Comparison of ENCODE assay signal across 17 mouse cellular contexts in genomic region chr2:173168411-173168851, GRCm38 (mm10). TPM values are rescaled to one million over a fixed set of nuclear protein-coding genes. Genes with fewer than 3 reads are reported as not detected.
DNase-seq lines count a peak whose midpoint lies in the region; ATAC-seq lines count a peak whose summit lies in the region.
"Had no signal": no experiment of that assay in that cellular context is flagged by ENCODE, and none has a peak within 500 bp of the region (broad histone marks: within the 10 kb centered on the region; RNA-seq: fewer than 3 reads in every experiment).

No protein-coding gene starts in this region.

- WGBS in kidney, embryonic 14.5 days = 39% methylated on average over 5 of the region's 5 CpGs

- no peak overlapping the region for H3K4me2 ChIP-seq in kidney, embryonic 14.5 days (replicated peaks; ENCODE audit: low read depth, low read length)
- H3K4me2 ChIP-seq: forebrain, embryonic 12.5 days; heart, embryonic 13.5 days had no signal

- H3K9ac ChIP-seq in kidney, embryonic 14.5 days (ENCODE audit: low read depth, low read length) = no peak overlapping the region
- H3K9ac ChIP-seq: forebrain, embryonic 12.5 days; heart, embryonic 13.5 days had no signal

- no peaks in the 10 kb centered on the region for H3K9me3 ChIP-seq in kidney, embryonic 14.5 days (ENCODE audit: control insufficient read depth, low read length)
- H3K9me3 ChIP-seq: forebrain, embryonic 12.5 days; heart, embryonic 13.5 days had no signal

- H3K27ac ChIP-seq in kidney, embryonic 14.5 days (ENCODE audit: low read depth, low read length) = no peak overlapping the region
- H3K27ac ChIP-seq: forebrain, embryonic 12.5 days; heart, embryonic 13.5 days; macrophage had no signal

- DNase-seq in adrenal gland, postnatal 14 days = peak; percentile 3
- no peak for DNase-seq in adrenal gland, postnatal 4 days (ENCODE audit: low spot score in 2 of 2)
- DNase-seq in kidney, adult 18-20 months = peak; percentile 24
- DNase-seq in right cerebral cortex, postnatal 14 days = peak; percentile 5
- DNase-seq in right cerebral cortex, postnatal 36 days (ENCODE audit: low spot score in 2 of 2) = no peak
- DNase-seq in embryo, embryonic 10 days (ENCODE audit: low spot score) = no peak
- DNase-seq: adrenal gland, postnatal 36 days had no signal

- peaks cover 27% of the 10 kb centered on the region for H3K4me1 ChIP-seq in kidney, embryonic 14.5 days (ENCODE audit: control insufficient read depth, insufficient read depth, low read length)

- H3K36me3 ChIP-seq in kidney, embryonic 14.5 days (ENCODE audit: control insufficient read depth, insufficient read depth, low read length) = no peaks in the 10 kb centered on the region
- H3K36me3 ChIP-seq: forebrain, embryonic 12.5 days; heart, embryonic 13.5 days had no signal

- no peak for ATAC-seq in kidney, embryonic 14.5 days (ENCODE audit: low FRiP score, low TSS enrichment)
- no peak for ATAC-seq in activated CD4-positive, CD25-positive, alpha-beta regulatory T cell, adult 4 months
- ATAC-seq: intestine, postnatal 0 days had no signal

- H3K4me3 ChIP-seq in kidney, embryonic 14.5 days (ENCODE audit: low read length) = no peak overlapping the region
- H3K4me3 ChIP-seq: forebrain, embryonic 12.5 days; heart, embryonic 13.5 days had no signal

- H3K27me3 ChIP-seq in kidney, embryonic 14.5 days (ENCODE audit: control insufficient read depth, insufficient read depth, low read length) = peaks cover 36% of the 10 kb centered on the region

RNA-seq across cellular contexts. Expression of gene Pck1, which starts 15.6 kb away (rescaled TPM):
- 1,355 and 1,486 TPM in 2 replicates for total RNA-seq in adrenal gland, postnatal 14 days (2021)
- 100 to 1,000 TPM; 190 to 200 TPM for total RNA-seq in adrenal gland, postnatal 4 days (2021)
- polyA plus RNA-seq in kidney, embryonic 14.5 days (2014; fragmentation: Nextera tagmentation; extraction: Ambion mirVana) = 0.60 and 3.0 TPM in 2 replicates
- polyA plus RNA-seq in activated CD4-positive, CD25-positive, alpha-beta regulatory T cell, adult 4 months (2017; shearing (Covaris generic)) = not detected
- total RNA-seq: monocyte, adult 5-6 weeks had no signal
- polyA plus RNA-seq: cerebellum, adult 2 months; embryonic facial prominence, embryonic 11.5 days; forebrain, embryonic 12.5 days; macrophage had no signal

RNA-seq across cellular contexts. Expression of gene Ctcfl, which starts 49.1 kb away (rescaled TPM):
- total RNA-seq in adrenal gland, postnatal 14 days (2021) = 0.15 TPM in 2 replicates
- not detected for total RNA-seq in adrenal gland, postnatal 4 days (2021)
- polyA plus RNA-seq in kidney, embryonic 14.5 days (2014; fragmentation: Nextera tagmentation; extraction: Ambion mirVana) = 0.07 and 0.08 TPM in 2 replicates
- polyA plus RNA-seq in activated CD4-positive, CD25-positive, alpha-beta regulatory T cell, adult 4 months (2017; shearing (Covaris generic)) = under 1 TPM in 1 of 2 experiments, not detected in 1; 0.17 TPM
- total RNA-seq: monocyte, adult 5-6 weeks had no signal
- polyA plus RNA-seq: cerebellum, adult 2 months; embryonic facial prominence, embryonic 11.5 days; macrophage; spleen, adult 2 months had no signal

RNA-seq across cellular contexts. Expression of gene Zbp1, which starts 50.3 kb away (rescaled TPM):
- total RNA-seq in adrenal gland, postnatal 14 days (2021) = 2.6 and 4.3 TPM in 2 replicates
- 1 to 10 TPM; 2.0 to 2.1 TPM for total RNA-seq in adrenal gland, postnatal 4 days (2021)
- polyA plus RNA-seq in kidney, embryonic 14.5 days (2014; fragmentation: Nextera tagmentation; extraction: Ambion mirVana) = 0.26 TPM in 1 of 2 replicates, not detected in the other
- polyA plus RNA-seq in activated CD4-positive, CD25-positive, alpha-beta regulatory T cell, adult 4 months (2017; shearing (Covaris generic)) = 100 to 1,000 TPM; 118 to 141 TPM
- polyA plus RNA-seq: embryonic facial prominence, embryonic 11.5 days had no signal

Comparison
In these comparisons a context has a peak if more than half of its experiments do, and no peak if none do; other contexts are left out.
1. DNase-seq: peak in adrenal gland, postnatal 14 days (single experiment), kidney, adult 18-20 months (single experiment) and right cerebral cortex, postnatal 14 days (single experiment); none in adrenal gland, postnatal 4 days (0 of 2), right cerebral cortex, postnatal 36 days (0 of 2) and embryo, embryonic 10 days (single experiment).